Mouse (Mus musculus) Patski (cell line): ENCODE measurements around the gene Cacnb2. TPM values are rescaled to one million over a fixed set of nuclear protein-coding genes. Genes with fewer than 3 reads are reported as not detected.

Experiments
- ATAC-seq: fragments of 100-300 bp; one replicate; pipeline ENCODE4 v1.8.0; 2021
- CTCF ChIA-PET: fragments of 350-600 bp; sonication (Branson Sonifier 250); formaldehyde crosslinking; loops from one replicate; lab custom pipeline; 2022; ENCODE audit warnings: inconsistent platforms; lab: Charles Lee
- POLR2A ChIA-PET: fragments of 350-600 bp; sonication (Branson Sonifier 250); formaldehyde crosslinking; loops from one replicate; lab custom pipeline; 2022; ENCODE audit warnings: antibody characterized with exemption, inconsistent platforms; lab: Charles Lee
- DNase-seq: peaks from one replicate; pipeline ENCODE4 v3.0.0-alpha.2; 2011; ENCODE audit warnings: low read depth, low spot score
- H3K27me3 ChIP-seq: fragments of 371-371 bp; one replicate; pipeline ENCODE4 v1.5.1; 2021
- CTCF ChIP-seq: fragments of 100-300 bp; IDR thresholded peaks from one replicate; pipeline ENCODE4 v1.5.1; 2021
- in situ Hi-C: fragments of 300-500 bp; cut with MboI; formaldehyde crosslinking; loops from 3 replicates; pipeline ENCODE4 v1.11.1; 2018; ENCODE audit warnings: low pct_unique_long_range_greater_than_20kb, mixed read lengths
- polyA plus RNA-seq: library from polyadenylated mRNA; unstranded; gene quantifications from one replicate; pipeline ENCODE4 v1.2.3, GENCODE M21; 2021

Cacnb2 gene
- polyA plus RNA-seq, 1 experiment from 2014 or later = 0.91 TPM

GRCm38 (mm10) chr2:14858301-14858700 is 255.4 kb downstream of the Cacnb2 start:
- ChIA-PET CTCF (no interaction called here), POLR2A (no interaction called here)
- no peak for ATAC-seq
- DNase-seq = no peak
- in situ Hi-C loops = no loop called here
- H3K27me3 ChIP-seq = no peaks in the 10 kb centered on the region
- TF ChIP-seq CTCF = no peak

GRCm38 (mm10) chr2:14860350-14860749 is 257.5 kb downstream of the Cacnb2 start:
- CTCF ChIA-PET = no interaction called here

GRCm38 (mm10) chr2:14861613-14862012 is 258.7 kb downstream of the Cacnb2 start:
- CTCF ChIA-PET = interaction anchor here (0.8 kb wide), 1 partner anchor 14 kb away, joined by 3 read pairs; no protein-coding TSS in a partner anchor
- POLR2A ChIA-PET = no interaction called here
- DNase-seq (no peak), ATAC-seq (no peak)
- in situ Hi-C loops = no loop called here
- TF ChIP-seq CTCF = no peak
- no peaks in the 10 kb centered on the region for H3K27me3 ChIP-seq

More at GRCm38 (mm10) chr2:14860350-14860749, 257.5 kb downstream of the Cacnb2 start:
- ATAC-seq (no peak), DNase-seq (no peak)
- POLR2A ChIA-PET = no interaction called here
- H3K27me3 ChIP-seq = no peaks in the 10 kb centered on the region
- in situ Hi-C loops = no loop called here
- no peak for TF ChIP-seq CTCF

- ATAC-seq (no peak), DNase-seq (no peak)
- TF ChIP-seq CTCF = no peak
- in situ Hi-C loops = no loop called here
- no peaks in the 10 kb centered on the region for H3K27me3 ChIP-seq
- ChIA-PET CTCF (interaction anchor here (1.2 kb wide), 1 partner anchor 10 kb away, joined by 3 read pairs; no protein-coding TSS in a partner anchor), POLR2A (no interaction called here)
These were observed 260.1 kb downstream of the Cacnb2 start for GRCm38 (mm10) chr2:14862981-14863380.

- TF ChIP-seq CTCF = no peak
- H3K27me3 ChIP-seq = no peaks in the 10 kb centered on the region
- no peak for DNase-seq
- ChIA-PET CTCF (no interaction called here), POLR2A (no interaction called here)
- in situ Hi-C loops = no loop called here
- no peak for ATAC-seq
These were observed 270.2 kb downstream of the Cacnb2 start for GRCm38 (mm10) chr2:14873116-14873515.

GRCm38 (mm10) chr2:14873701-14874181 is 270.9 kb downstream of the Cacnb2 start:
- no peak for DNase-seq
- in situ Hi-C loops = no loop called here
- no peak for TF ChIP-seq CTCF
- CTCF ChIA-PET = no interaction called here
- no peak for ATAC-seq
- POLR2A ChIA-PET = no interaction called here
- H3K27me3 ChIP-seq = no peaks in the 10 kb centered on the region

- no peak for DNase-seq
- ChIA-PET POLR2A (no interaction called here), CTCF (interaction anchor here (1.3 kb wide), 1 partner anchor 13 kb away, joined by 3 read pairs; no protein-coding TSS in a partner anchor)
- no peak for TF ChIP-seq CTCF
- no peaks in the 10 kb centered on the region for H3K27me3 ChIP-seq
- no peak for ATAC-seq
- in situ Hi-C loops = no loop called here
These were observed 271.6 kb downstream of the Cacnb2 start for GRCm38 (mm10) chr2:14874281-14875037.

- ChIA-PET CTCF (interaction anchor here (1.3 kb wide), 1 partner anchor 14 kb away, joined by 3 read pairs; no protein-coding TSS in a partner anchor), POLR2A (no interaction called here)
- TF ChIP-seq CTCF = no peak
- no peak for ATAC-seq
- no peaks in the 10 kb centered on the region for H3K27me3 ChIP-seq
- no peak for DNase-seq
- in situ Hi-C loops = no loop called here
These were observed 272.2 kb downstream of the Cacnb2 start for GRCm38 (mm10) chr2:14875121-14875520.

- DNase-seq (no peak), ATAC-seq (no peak)
- TF ChIP-seq CTCF = no peak
- ChIA-PET CTCF (interaction anchor here (1.3 kb wide), 1 partner anchor 14 kb away, joined by 3 read pairs; no protein-coding TSS in a partner anchor), POLR2A (no interaction called here)
- H3K27me3 ChIP-seq = no peaks in the 10 kb centered on the region
- in situ Hi-C loops = no loop called here
These were observed 272.7 kb downstream of the Cacnb2 start for GRCm38 (mm10) chr2:14875616-14876015.

- ChIA-PET POLR2A (no interaction called here), CTCF (no interaction called here)
- TF ChIP-seq CTCF = no peak
- no peaks in the 10 kb centered on the region for H3K27me3 ChIP-seq
- no peak for DNase-seq
- in situ Hi-C loops = no loop called here
- ATAC-seq = no peak
These were observed 276.1 kb downstream of the Cacnb2 start for GRCm38 (mm10) chr2:14878953-14879352.

- no peak for DNase-seq
- CTCF ChIA-PET = no interaction called here
- no peak for TF ChIP-seq CTCF
- H3K27me3 ChIP-seq = no peaks in the 10 kb centered on the region
- no peak for ATAC-seq
- in situ Hi-C loops = no loop called here
- POLR2A ChIA-PET = no interaction called here
These were observed 280.6 kb downstream of the Cacnb2 start for GRCm38 (mm10) chr2:14883460-14883859.
